Mouse (Mus musculus): Measurements from ENCODE around the gene Eogt. TPM values are rescaled to one million over a fixed set of nuclear protein-coding genes. Genes with fewer than 3 reads are reported as not detected.

Eogt gene
- polyA plus RNA-seq, 1 experiment from 2014 or later, result 18.0 TPM

DNA sequence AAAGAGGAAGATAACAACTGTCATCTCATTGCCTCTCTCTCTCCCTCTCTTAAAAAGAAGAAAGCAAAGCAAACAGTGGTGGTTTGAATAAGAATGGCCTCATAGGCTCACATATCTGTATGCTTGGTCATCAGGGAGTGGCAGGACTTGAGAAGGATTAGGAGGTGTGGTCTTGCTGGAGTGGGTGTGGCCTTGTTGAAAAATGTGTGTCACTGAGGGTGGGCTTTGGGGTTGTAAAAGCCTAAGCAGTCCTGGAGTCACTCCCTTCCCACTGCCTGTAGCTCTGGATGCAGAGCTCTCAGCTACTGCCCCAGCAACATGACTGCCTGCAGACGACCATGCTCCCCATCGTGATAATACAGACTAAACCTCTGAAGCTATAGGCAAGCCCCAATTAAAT, 66.6 kb downstream of the Eogt start:
- no peak for ATAC-seq (ENCODE audit: low FRiP score, low TSS enrichment)

DNA sequence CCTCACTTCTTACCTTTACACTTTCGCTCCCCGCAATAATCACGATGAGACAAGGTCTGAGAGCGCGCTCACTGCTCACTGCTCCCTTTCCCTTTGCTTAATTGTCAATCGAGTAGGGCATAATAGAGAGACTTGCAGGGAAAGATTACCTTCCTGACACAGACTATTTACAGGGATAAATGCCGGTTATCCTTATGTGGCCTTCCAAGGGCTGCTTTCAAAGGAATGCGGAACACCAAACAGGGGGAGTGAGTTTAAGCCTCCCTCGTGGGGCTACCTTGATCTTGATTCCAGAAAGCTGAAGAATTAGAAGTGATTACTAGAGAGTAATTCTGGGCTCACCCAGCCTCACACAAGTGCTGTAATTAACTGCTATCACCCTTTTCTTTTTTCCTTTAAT, 69.0 kb downstream of the Eogt start:
- 51% methylated on average over 9 of the region's 9 CpGs for WGBS
- no peaks in the 10 kb centered on the region; the same call in 1 of the 2 replicates for H3K9me3 ChIP-seq (ENCODE audit: control insufficient read depth, low read length)

More for the DNA sequence above, 66.6 kb downstream of the Eogt start:
- Histone ChIP-seq H3K9me3 (ENCODE audit: control insufficient read depth, low read length) (no peaks in the 10 kb centered on the region; the same call in 1 of the 2 replicates), H3K4me1 (ENCODE audit: control insufficient read depth, insufficient read depth, low read length) (no peaks in the 10 kb centered on the region), H3K36me3 (ENCODE audit: control insufficient read depth, insufficient read depth, low read length) (no peaks in the 10 kb centered on the region), H3K27me3 (ENCODE audit: control insufficient read depth, insufficient read depth, low read length) (no peaks in the 10 kb centered on the region), H3K4me2 (replicated peaks; ENCODE audit: low read depth, low read length) (no peak overlapping the region), H3K9ac (ENCODE audit: low read depth, low read length) (no peak overlapping the region), H3K4me3 (ENCODE audit: low read length) (no peak overlapping the region), H3K27ac (ENCODE audit: low read depth, low read length) (no peak overlapping the region)
- 91% methylated on average over 2 of the region's 2 CpGs for WGBS

DNA sequence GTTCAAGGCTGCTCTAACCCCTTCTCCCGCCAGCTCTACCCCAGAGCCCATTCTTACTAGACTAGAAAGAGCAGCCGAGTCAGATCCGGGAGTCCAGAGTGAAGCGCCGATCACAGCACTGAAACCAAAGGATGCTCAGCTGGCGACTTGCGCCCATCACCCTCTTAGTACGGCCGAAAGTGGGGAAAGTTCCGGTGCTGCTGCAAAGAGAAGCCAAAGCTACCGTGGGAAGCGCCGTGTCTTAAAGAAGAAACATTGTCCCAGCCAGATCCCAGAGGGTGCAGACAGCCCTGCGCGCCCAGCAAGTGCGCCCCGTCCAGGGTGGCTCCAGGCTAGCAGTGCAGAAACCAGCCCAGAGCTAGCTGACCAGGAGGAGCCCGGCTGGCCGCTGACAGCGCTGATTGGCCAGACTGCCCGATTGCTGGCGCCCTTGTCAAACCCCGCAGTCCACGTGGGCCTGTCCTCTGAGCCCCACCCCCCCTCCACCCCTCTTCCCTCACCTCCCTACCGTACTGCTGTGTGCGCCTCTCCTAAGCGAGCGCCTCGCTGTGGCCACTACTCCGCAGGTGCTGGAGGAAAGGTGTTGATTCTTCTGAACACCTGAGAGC, 88.8 kb downstream of the Eogt start, which contains the start of gene Fam19a4:
Gene Fam19a4, minus strand, starts transcription at position 340 of the 608 bp plus-strand sequence.
- ATAC-seq (ENCODE audit: low FRiP score, low TSS enrichment), result peak; percentile 96
- Histone ChIP-seq H3K27ac (ENCODE audit: low read depth, low read length) (no peak within 1 kb of the TSS), H3K9ac (ENCODE audit: low read depth, low read length) (no peak within 1 kb of the TSS), H3K9me3 (ENCODE audit: control insufficient read depth, low read length) (no peaks in the 10 kb centered on the region), H3K36me3 (ENCODE audit: control insufficient read depth, insufficient read depth, low read length) (no peaks in the 10 kb centered on the region), H3K27me3 (ENCODE audit: control insufficient read depth, insufficient read depth, low read length) (peaks cover 24% of the 10 kb centered on the region), H3K4me2 (replicated peaks; ENCODE audit: low read depth, low read length) (peak within 1 kb of the TSS; percentile 75), H3K4me3 (ENCODE audit: low read length) (peak within 1 kb of the TSS; percentile 41), H3K4me1 (ENCODE audit: control insufficient read depth, insufficient read depth, low read length) (no peaks in the 10 kb centered on the region)
- WGBS, result under 1% methylated on average over 30 of the region's 30 CpGs

More for the DNA sequence above, 69.0 kb downstream of the Eogt start:
- H3K4me3 ChIP-seq (ENCODE audit: low read length), result no peak overlapping the region
- H3K9ac ChIP-seq (ENCODE audit: low read depth, low read length), result no peak overlapping the region
- ATAC-seq (ENCODE audit: low FRiP score, low TSS enrichment), result no peak
- H3K4me2 ChIP-seq (replicated peaks; ENCODE audit: low read depth, low read length), result no peak overlapping the region
- H3K36me3 ChIP-seq (ENCODE audit: control insufficient read depth, insufficient read depth, low read length), result no peaks in the 10 kb centered on the region
- no peaks in the 10 kb centered on the region for H3K4me1 ChIP-seq (ENCODE audit: control insufficient read depth, insufficient read depth, low read length)
- no peaks in the 10 kb centered on the region for H3K27me3 ChIP-seq (ENCODE audit: control insufficient read depth, insufficient read depth, low read length)
- H3K27ac ChIP-seq (ENCODE audit: low read depth, low read length), result no peak overlapping the region

Other genes starting within 250 kb of the Eogt start
- 0.96 and 1.1 TPM in 2 replicates for gene Fam19a4, start 88.8 kb downstream of the Eogt start, polyA plus RNA-seq (2014; fragmentation: Nextera tagmentation; extraction: Ambion mirVana)
- 33.6 and 36.7 TPM in 2 replicates for gene Tmf1, start 29.9 kb upstream of the Eogt start, polyA plus RNA-seq (2014; fragmentation: Nextera tagmentation; extraction: Ambion mirVana)
- gene Uba3, start 56.5 kb upstream of the Eogt start, polyA plus RNA-seq (2014; fragmentation: Nextera tagmentation; extraction: Ambion mirVana), result 86.5 and 89.9 TPM in 2 replicates
- 25.9 and 62.3 TPM in 2 replicates for gene Arl6ip5, start 61.5 kb upstream of the Eogt start, polyA plus RNA-seq (2014; fragmentation: Nextera tagmentation; extraction: Ambion mirVana)
- 0.09 TPM in 1 of 2 replicates, not detected in the other for gene Lmod3, start 103.6 kb upstream of the Eogt start, polyA plus RNA-seq (2014; fragmentation: Nextera tagmentation; extraction: Ambion mirVana)

Measured in kidney, embryonic 14.5 days (tissue).